Mouse (Mus musculus): Measurements from ENCODE around the gene Hipk3.
A peak's percentile ranks its signal among the peaks of the same experiment; 100 is the strongest.

Hipk3 gene

DNA sequence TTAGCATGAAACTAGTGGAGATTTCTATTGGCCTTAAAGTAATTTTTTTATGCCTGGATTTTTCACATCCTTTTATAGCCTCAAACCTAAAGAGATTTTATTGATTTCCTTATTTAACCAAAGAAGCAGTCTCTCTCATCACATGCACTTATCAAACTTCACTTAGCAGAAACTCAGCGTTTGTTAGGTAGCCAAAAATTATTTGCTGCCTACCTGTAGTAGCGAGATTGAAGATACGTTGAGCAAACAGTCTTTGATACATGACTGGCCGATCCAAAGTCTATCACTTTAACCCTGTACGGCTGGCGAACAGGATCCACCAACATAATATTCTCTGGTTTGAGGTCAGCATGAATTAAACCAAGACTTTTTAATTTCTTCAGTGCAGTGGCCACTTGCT, 23.7 kb downstream of the Hipk3 start:
- DNase-seq = no peak

DNA sequence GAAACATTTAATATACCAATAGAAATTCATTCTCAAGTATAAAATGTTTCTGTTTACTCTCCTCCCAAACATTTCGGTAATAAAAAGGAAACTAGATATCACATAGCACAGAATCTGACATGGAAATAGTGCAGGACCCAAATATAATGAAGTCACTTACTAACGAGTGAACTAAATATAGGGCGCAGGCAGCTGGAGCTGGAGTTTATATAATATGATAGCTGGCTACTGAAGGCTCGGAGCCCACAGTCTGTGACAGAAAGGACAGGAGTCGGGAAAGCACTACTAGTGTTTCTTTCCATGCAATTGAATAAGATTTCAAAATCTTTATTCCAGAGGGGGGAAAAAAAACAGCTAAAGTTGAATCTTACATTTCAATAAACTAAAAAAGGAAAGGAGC, 25.8 kb downstream of the Hipk3 start:
- DNase-seq = no peak

DNA sequence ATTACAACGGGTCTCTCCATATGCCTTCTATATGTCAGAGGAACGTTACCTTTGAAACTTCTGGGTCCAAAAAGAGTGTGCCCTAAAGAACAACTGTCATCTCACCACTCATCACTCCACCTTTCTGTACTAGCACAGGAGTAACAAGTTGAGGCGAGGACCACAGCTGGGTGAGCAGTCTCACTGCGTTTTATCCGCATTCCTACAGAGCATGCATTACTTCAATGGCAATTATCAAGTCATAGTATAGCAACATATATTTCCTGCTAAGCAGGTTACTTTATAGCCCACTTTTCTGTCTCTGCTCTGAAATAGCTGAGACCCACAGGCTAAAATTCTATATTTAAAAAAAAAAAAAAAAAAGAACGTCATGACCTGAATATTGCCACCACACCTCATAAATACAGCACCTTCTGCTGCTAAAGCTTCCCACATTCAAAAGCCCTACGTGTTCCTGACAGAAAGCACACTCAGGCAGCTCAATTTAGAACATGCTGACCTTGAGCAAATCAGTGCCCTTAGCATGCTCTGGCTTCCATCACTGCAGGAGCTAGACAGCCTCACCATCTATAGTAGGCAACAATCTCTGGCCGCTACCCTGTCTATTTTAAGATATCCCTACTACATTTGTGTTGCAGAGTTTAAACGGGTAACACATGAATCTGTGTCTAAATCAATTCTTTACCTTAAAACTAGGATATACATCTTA, 27.2 kb downstream of the Hipk3 start:
- no peak for DNase-seq

DNA sequence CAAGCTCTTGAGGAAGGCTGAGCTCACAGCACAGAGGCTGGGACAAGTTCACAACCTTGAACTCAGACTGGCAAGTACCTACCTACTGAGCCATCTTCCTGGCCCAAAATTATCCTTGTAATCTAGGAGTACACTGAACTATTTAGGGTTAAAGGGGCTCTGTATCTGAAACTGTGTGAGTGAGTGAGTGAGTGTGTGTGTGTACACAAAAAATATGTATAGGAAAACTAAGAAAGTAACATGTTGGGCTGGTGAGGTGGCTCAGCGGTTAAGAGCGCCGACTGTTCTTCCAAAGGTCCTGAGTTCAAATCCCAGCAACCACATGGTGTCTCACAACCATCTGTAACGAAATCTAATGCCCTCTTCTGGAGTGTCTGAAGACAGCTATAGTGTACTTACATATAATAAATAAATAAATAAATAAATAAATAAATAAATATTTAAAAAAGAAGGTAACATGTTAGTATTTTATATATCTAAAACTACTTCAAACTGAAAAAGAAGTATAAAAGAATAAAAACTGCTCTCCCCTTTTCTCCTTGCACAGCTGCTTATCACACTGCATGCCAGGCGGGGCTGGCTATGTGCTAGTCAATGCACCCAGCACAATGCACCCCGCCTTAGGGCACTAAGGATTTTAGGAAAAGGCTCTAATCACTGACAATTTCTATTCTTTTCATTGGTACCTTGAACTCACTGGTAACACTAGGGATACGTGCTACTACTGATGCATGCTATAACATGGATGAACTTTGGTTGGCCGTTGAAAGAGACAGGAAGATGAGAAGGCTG, 28.4 kb downstream of the Hipk3 start:
- no peak for DNase-seq

DNA sequence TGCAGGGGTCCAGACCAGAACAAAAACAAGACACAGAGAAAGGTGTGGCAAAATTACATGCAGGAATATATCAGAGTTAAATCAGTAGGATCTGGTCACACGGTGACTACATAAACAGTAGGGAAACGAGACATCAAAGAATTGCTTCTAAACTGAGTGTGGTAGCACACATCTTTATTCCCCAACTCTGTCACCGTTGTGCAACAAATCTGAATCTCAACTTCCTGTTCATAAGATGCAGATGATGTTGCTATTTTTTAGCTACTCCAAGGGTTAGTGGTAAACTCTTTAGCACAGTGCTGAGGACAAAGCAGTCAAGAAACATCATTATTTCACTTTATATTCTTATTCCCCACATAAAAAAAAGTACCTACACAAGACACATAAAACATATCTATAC, 34.2 kb downstream of the Hipk3 start:
- no peak for DNase-seq

DNA sequence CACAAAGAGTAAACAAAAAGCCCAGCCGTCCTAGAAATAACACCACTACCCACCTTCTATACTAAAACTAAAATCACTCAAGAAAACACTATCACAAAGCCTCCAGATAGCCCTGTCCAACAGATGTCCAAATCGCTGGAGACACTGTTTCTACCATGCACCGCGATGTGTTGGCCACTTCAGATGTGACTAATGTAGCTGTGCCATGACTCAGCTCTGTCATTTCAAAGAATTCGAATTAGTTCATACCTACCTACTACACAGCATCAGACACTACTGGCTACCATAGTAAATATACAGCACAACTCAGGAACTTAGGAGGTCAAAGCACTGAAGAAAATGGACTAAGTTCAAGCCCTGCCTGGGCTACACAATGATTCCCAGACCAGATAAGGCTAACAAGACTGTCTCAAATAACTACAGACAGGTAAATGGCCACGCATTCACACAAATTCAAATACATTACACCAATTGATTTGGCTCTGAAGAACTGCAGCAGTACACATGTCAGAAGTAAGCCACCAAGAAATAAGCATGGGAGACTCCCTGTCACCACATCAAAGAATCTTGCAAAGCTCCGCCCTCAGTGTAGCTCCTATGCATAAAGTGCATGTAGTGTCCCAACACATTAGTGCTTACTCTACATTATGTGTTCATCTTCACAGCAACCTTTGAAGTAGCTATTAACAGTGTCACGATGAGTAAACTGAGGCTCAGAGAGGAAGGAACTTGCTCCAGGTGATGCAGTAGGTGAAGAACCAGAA, 35.5 kb downstream of the Hipk3 start:
- DNase-seq = peak; percentile 23

DNA sequence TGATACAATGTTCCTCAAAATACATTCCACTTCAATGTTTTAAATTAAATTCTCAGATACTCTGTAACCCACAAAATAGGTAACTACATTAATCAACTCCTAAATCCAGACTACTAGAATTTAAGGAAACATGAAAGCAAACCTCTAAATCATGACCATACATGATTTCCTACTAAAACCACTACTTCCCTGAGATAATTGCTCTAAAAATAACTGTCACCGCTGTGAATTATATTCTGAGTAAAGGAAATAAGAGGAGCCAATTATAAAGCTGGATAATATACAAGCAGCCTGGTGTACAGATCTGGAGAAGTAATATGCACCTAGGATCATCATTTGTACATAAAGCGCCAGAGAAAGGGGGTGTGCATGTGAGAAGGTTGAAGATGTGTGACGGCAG, 37.1 kb downstream of the Hipk3 start:
- DNase-seq = no peak

DNA sequence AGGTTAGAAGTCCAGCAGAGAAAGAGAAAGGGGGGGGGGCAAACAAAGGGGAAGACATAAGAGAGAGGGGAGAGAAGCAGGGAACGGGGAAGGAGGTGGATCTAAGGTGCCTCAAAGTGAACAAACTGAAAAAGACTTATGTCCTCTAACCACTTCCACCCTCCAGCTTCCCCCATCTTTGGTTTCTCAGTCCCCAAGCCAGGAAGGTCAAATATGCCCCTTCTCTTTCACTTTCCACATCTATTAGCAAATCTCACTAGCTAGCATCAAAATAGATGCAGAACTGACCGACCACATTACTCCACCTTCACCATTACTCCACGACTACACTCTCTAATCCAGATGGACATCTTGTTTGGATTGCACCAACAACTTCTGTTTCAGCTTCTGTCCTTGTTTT, 43.6 kb downstream of the Hipk3 start:
- no peak for DNase-seq

DNA sequence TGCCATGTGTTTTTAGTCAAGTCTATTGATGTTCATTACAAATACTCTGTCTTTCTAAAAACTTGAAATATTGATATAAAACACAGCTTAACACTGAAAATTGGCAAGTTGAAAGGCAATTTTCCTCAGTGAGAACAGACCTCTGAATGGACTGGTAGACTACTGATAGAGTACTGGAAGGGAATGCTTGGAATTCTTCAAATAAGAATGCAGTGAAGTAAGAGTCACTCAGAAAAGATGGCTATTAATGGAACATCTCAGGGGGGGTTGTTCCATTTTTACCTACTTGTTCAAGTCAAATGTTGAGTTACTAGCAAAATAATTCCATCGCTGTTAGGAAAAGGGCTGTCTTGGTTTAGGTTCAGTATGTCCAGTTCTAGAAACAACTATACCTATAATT, 45.1 kb downstream of the Hipk3 start:
- no peak for DNase-seq

DNA sequence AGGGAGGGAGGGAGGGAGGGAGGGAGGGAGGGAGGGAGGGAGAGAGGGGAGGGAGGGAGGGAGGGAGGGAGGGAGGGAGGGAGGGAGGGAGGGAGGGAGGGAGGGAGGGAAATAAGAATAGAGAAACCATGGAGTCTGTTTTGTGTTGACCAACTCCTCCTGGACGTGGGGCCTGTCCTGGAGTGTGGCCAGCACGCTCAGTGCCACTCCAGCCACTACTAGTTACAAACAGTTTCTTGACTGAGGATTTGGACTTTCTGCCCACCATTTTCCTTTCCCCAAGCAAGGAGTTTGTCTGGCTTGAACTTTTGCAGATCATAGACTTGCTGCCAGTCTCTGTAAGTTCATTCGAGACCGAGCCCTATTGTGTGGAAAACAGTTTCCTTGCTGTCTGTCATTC, 46.0 kb downstream of the Hipk3 start:
- DNase-seq = no peak

DNA sequence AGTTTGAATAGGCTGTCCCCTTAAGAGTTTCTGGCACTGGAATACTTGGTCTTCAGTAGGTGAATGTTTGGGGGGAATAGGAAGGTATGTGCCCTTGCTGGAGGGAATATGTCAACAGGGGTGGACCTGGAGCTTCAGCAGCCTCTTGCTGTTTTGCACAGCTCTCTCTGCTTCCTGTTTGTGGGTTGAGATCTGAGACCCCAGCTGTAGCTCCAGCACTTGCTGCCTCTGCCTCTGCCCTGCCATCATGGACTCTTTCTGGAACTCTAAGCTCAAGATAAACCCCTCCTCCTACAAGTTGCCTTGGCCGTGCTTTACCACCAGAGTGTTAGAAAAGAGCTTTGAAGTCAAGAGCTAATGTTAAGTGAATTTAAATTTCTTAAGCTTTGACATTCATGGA, 48.2 kb downstream of the Hipk3 start:
- DNase-seq = peak; percentile 49

DNA sequence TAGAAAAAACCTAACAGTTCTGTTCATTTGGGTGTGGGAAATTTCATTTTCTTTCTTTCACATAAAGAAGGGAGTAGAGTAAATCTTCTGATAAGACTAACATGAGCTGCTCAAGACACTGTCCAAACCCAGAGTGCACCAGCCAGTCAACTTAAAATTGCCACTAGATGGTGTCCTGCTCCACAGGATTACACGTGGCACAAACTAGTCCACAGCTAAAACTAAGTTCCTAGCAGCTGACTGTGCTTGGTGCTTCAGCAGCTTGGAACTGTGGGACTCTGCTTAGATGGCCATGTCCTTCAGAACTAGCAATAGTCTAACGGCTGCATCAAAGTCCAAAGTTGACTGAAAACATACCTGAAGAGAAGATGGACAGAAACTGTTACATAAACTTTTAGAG, 49.5 kb downstream of the Hipk3 start:
- peak; percentile 72 for DNase-seq

DNA sequence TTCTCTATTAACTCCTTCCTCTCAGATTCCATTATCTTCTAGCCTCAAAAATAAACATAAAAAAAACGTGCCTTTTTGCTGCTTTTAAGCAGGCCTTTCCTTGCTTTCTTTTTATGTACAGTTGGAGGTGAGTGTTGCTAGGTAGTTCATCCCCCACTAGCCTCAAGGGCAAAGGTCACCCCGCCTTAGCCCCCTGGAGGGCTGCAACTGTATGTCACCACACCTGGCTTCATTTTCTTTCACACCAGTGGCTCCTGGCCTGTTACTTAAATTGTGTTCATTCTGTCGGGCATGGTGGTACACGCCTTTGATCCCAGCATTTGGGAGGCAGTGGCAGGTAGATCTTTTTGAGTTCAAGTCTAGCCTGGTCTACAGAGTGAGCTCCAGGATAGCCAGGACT, 51.9 kb downstream of the Hipk3 start:
- DNase-seq = no peak

DNA sequence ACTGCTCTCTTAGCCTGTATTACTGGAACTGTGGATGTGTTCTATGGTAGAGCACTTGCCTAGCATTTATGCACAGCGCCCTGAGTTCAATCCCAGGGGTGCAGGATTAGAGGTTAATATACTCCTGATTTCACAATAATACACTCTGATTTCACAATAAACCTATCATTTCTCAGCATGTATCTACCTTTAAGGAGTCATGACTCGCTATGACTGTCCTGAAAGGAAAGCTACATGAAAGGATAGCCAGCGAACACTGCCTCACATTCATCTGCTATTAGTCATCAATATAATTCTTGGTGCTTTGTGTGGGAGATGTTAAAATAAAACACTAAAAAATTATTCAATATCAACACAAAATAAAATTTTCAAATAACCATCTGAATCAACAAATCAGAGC, 58.0 kb downstream of the Hipk3 start:
- no peak for DNase-seq

DNA sequence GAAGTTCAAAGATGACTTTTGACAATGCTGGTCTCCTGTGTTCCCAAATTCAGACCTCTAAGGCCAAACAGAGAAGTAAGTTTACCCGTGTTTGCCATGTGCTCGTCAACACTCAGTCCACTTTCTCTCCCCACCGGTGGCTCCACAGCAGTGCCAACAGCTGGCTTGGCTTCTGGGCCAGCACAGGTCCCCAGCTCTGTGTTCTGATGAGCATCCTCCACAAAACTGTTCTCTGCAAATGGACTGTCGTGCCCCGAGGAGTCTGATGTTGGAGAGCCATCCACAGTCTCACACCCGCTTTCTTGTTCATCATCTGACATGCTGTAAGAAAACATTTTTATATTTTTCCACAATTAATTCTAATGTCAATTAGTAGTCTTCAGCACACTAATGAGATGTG, 63.2 kb downstream of the Hipk3 start:
- no peak for DNase-seq

DNA sequence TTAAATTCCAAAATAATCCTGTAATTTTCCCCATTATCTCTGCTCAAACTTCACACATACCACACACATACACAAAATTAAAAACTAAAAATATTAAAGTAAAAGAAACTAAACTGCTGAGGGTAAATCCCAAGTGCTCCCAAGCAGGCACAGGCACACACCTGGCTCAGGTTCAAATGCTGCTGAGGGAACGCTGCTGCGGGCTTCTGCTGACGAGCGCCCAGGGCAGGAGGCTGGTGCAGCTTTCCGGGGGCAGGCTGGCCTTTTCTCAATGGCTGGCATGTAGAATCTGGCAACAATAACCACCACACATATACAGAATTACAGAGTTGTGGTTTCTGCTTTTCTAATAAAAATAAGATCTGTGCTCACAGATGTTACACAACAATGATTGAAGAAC, 63.7 kb downstream of the Hipk3 start:
- DNase-seq = no peak

DNA sequence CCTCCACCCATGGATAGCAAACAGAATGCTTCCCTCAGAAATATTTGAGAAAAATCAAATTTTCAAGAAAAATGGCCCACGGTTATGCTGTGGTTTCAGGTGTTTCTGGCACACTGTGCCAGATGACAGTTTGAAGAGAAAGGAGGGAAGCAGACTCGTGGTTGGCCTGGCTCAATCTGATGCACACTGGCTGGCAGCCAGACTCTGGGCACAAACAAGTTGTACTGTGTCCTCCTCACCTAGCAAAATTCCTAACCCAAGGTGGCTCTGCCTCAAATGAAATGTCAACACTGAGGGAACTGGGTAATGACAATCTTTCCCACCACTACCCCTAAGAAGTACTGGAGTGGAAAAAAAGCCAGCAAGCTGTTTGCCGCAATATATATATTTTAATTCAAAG, 68.1 kb downstream of the Hipk3 start:
- DNase-seq = no peak

DNA sequence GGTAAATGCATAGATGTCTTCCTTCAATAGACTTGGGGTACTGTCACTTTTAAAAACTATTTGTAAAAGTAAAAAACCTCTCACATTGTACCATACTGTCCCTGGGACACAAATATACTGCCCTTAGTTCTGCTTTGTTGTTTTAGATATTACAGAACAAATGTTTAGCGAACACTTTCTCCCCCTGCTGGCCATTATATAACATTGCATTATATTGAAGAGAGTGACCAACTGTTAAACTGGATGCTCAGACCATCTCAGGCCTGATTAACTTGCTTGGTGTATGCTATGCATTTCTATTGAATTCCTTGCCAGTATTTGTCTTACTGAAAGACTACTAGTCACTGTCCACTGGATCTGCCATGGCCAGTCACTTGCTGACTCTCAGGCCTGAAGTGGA, 72.0 kb downstream of the Hipk3 start:
- no peak for DNase-seq

DNA sequence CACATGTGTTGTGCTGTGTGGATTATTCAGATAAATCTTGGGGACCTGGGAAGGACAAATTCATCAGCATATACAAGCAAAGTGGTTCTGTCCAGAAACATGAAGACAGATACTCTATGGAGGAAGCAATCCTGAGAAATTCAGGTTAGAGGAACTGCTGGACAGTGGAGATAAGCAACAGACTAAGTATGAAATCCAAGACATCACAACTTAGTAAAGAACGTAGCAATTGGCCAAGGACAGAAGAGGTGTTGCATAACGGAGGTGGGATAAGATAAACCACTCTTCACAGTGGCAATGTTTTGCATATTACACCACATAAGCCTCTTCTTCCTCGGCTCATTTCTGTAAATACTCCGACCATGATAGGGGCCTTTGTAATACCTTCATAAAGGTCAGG, 73.4 kb downstream of the Hipk3 start:
- DNase-seq = no peak

DNA sequence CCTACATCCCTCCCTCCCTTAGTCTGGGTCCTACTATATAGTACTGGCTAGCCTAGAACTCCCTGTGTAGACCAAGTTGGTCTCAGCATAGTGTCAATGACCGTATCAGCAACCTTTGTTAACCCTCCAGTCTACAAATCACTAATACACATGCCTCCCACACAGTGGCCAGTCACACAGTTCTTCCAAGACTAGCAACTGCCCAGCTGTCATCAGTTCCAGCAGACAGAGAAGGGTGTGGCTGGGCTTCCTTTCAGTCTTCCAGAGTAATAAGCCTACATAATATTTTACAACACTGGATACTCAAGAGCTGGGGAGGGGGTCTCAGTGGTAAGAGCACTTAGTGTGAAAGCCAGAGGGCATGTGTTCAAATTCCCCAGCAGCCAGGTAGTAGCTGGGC, 74.2 kb downstream of the Hipk3 start:
- no peak for DNase-seq

DNA sequence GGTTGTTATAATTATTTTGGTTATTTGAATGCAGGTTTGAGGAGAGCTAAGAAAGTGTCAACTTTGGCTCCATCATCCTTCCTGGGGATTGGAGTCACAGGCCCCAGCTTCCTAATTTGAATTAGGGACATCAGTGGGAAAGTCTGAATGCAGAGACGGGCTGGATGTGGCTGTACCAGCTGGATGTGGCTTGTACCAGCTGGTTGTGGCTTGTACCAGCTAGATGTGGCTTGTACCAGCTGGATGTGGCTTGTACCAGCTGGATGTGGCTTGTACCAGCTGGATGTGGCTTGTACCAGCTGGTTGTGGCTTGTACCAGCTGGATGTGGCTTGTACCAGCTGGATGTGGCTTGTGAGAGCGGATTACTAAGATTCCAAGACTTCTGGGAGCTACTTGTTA, 74.8 kb downstream of the Hipk3 start:
- no peak for DNase-seq

DNA sequence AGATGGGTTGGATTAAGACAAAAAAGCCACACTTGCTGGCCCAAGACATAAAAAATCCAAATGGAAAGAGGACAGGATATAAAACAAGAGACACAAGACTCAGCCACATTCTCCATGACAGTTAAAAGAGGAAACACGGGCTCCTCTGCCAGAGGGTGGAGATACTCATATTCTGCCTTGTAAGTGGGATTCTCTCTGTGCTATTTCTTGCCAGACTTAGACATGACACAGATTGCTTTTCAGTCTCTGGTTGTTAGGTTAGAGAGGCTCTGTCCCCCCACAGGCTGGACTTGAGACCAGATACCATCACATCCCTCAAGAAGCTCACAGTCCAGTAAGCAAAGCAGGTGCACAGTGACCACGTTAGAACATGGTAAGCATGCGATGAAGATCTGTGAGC, 81.2 kb downstream of the Hipk3 start:
- no peak for DNase-seq

DNA sequence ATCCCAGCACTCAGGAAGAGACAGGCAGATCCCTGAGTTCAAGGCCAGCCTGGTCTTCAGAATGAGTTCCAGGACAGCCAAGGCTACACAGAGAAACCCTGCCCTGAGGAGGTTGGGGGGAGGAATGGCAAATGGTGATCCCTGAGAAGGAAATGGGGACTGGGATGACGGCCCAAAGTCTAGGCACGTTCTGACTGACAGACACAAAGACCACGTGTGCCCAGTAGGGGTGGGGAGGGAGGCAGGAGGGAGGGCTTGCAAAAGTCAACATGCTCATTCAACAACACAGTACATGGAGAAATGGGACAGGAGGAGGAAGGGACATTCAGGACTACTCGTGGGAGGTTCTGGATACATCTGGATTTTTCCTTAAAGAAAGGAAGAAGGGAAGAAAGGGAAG, 81.8 kb downstream of the Hipk3 start:
- no peak for DNase-seq

DNA sequence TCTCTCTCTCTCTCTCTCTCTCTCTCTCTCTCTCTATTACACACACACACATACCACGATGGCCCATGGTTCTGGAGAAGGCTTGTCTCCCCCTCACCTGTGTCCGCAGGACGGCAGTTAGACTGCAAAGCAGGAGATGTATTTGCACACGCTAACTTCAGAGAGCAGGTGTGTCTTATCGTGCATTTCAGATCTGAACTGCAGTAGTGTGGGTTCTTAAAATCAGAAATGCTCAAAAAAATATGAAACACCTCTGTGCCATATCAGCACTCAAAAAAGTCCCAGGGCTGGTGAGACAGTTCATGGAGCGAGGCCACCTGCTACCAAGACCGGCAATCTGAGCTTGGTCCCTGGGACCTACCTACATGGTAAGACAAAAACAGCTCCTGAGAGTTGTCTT, 82.4 kb downstream of the Hipk3 start:
- DNase-seq = peak; percentile 39

Data from thymus, postnatal 25 days (tissue).